Mouse (Mus musculus) heart, embryonic 16.5 days (tissue): ENCODE results near the gene Rpl13. TPM values are rescaled to one million over a fixed set of nuclear protein-coding genes. Genes with fewer than 3 reads are reported as not detected.

ENCODE experiments used
- microRNA-seq: library from miRNA; unstranded; fragments of <30 nt; microRNA quantifications from one replicate; pipeline ENCODE4, GENCODE M21; 2017
- polyA plus RNA-seq: library from polyadenylated mRNA; unstranded; fragments of >200 nt; fragmentation: Nextera tagmentation; extraction: Ambion mirVana; gene quantifications from 2 replicates; pipeline ENCODE4 v1.2.1, GENCODE M21; 2015

Rpl13 gene
- polyA plus RNA-seq, 1 experiment from 2014 or later, result 676 TPM

Small RNAs within 50 kb of the gene (microRNA-seq; reads per million reads assigned to microRNA genes)
- gene Mir7079 (0.79 reads per million), gene Mir7080 (not detected)

Other genes with a start within 250 kb of the Rpl13 start
- 17.6 and 18.5 TPM in 2 replicates for gene Ankrd11, start 60.1 kb upstream of the Rpl13 start, polyA plus RNA-seq
- gene Spg7, start 39.4 kb upstream of the Rpl13 start, polyA plus RNA-seq, result 60.7 and 71.0 TPM in 2 replicates
- 0.20 and 0.35 TPM in 2 replicates for gene Cpne7, start 15.0 kb downstream of the Rpl13 start, polyA plus RNA-seq
- gene Sult5a1, start 56.0 kb downstream of the Rpl13 start, polyA plus RNA-seq, result 4.4 and 5.8 TPM in 2 replicates
- 10.3 and 10.4 TPM in 2 replicates for gene Dpep1, start 83.9 kb downstream of the Rpl13 start, polyA plus RNA-seq
- gene Chmp1a, start 110.4 kb downstream of the Rpl13 start, polyA plus RNA-seq, result 108 and 114 TPM in 2 replicates
- gene Spata33, start 110.5 kb downstream of the Rpl13 start, polyA plus RNA-seq, result 4.5 and 5.0 TPM in 2 replicates
- gene Cdk10, start 122.5 kb downstream of the Rpl13 start, polyA plus RNA-seq, result 19.1 and 19.5 TPM in 2 replicates
- 4.2 and 4.4 TPM in 2 replicates for gene Spata2l, start 133.9 kb downstream of the Rpl13 start, polyA plus RNA-seq
- 16.6 and 18.3 TPM in 2 replicates for gene Zfp276, start 151.8 kb downstream of the Rpl13 start, polyA plus RNA-seq
- gene Vps9d1, start 152.0 kb downstream of the Rpl13 start, polyA plus RNA-seq, result 20.3 and 20.8 TPM in 2 replicates
- 15.4 and 16.0 TPM in 2 replicates for gene Fanca, start 216.2 kb downstream of the Rpl13 start, polyA plus RNA-seq
- gene Spire2, start 230.4 kb downstream of the Rpl13 start, polyA plus RNA-seq, result 0.79 and 0.89 TPM in 2 replicates